Mouse (Mus musculus) T-helper 1 cell (primary cell): ENCODE data around the gene Pik3ca.

Experiments used
- in situ Hi-C: fragments of 300-600 bp; cut with MboI, MseI; formaldehyde crosslinking; loops from one replicate; pipeline ENCODE4 v1.15.1; 2025; ENCODE audit warnings: high pct_unique_total_duplicates

Gene Pik3ca

DNA sequence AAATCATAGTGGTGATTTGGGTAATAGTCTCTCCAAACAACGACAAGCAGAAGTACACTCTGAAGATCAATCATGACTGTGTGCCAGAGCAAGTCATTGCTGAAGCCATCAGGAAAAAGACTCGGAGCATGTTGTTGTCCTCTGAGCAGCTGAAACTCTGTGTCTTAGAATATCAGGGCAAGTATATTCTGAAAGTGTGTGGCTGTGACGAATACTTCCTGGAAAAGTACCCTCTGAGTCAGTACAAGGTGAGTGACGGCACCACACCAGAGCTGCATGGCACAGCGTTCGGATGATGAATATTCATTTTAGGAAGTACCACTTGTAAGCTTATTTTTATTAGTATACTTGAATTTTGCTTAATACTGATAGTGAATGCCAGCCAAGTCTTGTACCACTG, 40.3 kb downstream of the Pik3ca start:
- in situ Hi-C loops, result loop anchor here (10.0 kb wide), 1 partner anchor 53 kb away; no protein-coding TSS in a partner anchor

DNA sequence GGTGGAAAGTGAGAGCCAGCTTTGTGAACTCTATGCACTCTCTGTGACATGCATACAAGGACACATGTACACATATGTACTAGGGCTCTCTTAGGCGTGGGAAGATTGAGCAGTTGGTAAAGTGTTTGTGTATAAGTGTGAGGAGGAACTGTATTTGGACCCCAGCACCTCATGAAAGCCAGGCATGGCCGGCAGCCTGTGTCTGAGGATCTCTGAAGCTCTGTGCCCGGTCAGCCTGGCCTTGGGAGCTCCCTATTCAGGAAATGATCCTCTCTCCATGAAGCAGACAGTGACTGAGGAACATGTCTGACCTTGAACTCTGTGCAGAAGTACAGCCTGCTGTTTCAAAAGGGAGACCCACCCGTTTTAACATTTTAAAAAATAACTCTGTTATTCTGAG, 41.2 kb downstream of the Pik3ca start:
- in situ Hi-C loops, result loop anchor here (10.0 kb wide), 1 partner anchor 54 kb away; no protein-coding TSS in a partner anchor

DNA sequence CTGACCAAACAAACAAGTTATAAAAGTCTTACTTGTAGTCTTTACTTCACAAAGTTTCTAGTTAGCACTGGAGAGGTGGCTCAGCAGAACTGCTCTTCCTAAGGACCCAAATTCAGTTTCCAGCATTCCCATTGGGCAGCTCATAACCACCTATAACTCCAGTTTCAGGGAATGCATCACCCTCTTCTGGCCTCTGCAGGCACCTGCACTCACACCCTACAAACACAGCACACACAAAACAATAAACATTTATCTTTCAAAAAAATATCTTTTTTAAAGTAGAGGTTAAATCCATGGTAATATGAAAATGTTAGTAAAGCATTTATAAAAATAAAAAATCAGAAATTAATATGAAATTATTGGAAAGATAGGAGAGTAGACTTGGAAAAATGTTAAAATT, 44.2 kb downstream of the Pik3ca start:
- in situ Hi-C loops, result no loop called here

DNA sequence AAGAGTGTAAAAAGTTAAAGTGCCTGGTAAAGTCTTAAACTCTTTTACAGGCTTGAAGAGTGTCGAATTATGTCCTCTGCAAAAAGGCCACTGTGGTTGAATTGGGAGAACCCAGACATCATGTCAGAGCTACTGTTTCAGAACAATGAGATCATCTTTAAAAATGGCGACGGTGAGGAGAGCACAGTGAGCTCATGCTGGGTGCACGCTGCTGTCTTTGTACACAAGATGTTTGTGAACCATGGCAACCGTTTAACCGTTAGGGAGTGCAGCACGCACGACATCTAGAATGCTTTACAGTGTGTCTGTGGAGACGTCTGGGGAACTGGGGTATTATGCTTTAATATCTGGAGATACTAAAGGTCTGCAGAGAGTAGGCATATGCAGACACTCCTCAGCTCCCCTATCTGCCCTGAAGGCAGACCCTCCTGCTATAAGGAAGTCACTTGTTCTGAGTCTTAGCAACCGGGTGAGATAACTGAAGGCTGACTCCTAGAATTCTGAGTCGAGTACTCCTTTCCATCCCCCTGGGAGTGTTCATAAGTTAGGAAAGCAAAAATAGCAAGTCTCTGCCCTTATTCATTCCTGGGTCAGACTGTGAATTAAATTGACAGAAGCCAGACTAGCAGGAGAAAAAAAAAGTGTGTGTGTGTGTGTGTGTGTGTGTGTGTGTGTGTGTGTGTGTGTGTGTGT, 57.0 kb downstream of the Pik3ca start:
- in situ Hi-C loops, result loop anchor here (25.0 kb wide), 1 partner anchor 858 kb away; no protein-coding TSS in a partner anchor

DNA sequence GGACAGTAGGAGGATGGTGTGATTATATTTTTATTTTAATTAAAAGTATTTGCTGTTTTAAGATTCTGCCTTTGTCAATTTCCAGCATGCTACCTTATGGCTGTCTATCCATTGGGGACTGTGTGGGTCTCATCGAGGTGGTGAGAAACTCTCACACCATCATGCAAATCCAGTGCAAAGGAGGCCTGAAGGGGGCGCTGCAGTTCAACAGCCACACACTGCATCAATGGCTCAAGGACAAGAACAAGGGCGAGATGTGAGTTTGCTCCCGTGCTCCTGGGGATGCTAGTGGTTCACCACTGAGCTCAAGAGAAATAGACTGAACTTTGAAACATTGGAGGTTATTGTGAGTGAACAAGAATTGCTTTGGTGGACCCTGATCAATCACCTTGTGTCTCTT, 62.3 kb downstream of the Pik3ca start:
- in situ Hi-C loops, result loop anchor here (25.0 kb wide), 1 partner anchor 853 kb away; no protein-coding TSS in a partner anchor

DNA sequence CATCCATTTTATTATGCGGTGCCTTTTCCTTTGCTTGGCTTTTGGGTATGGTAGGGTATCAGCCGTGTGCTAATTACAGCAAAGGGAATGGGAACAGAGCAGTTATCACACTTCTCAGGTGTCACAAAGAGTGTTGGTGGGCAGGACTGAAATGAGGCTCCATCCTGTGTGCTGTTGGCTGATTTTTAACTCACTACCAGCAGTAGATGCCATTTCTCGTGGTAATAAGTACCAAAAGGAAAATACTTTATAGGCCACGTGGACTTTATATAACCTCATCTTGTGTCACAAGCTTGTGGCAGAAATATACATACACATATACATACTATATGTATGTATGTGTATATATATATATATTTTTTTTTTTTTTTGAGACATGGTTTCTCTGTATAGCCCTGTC, 69.8 kb downstream of the Pik3ca start:
- in situ Hi-C loops, result loop anchor here (25.0 kb wide), 1 partner anchor 845 kb away; no protein-coding TSS in a partner anchor

DNA sequence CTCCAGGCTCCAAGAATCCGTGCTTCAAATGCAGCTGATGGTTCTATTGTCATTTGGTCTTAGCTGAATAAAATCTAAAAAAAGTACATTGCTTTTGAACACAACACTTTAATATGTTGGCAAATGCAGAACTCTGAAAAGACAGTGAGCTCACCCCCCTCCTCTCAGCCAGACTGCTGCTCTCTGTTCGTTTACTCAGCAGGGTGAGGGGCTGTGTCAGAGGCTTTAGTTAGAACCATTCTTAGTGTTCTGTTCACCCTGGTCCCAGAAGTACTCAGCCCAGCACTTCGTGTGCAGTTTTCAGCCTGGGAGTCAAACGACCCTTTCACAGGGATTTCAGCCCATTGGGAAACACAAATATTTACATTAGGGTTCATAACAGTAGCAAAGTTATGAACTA, 70.9 kb downstream of the Pik3ca start:
- in situ Hi-C loops, result loop anchor here (25.0 kb wide), 1 partner anchor 844 kb away; no protein-coding TSS in a partner anchor

DNA sequence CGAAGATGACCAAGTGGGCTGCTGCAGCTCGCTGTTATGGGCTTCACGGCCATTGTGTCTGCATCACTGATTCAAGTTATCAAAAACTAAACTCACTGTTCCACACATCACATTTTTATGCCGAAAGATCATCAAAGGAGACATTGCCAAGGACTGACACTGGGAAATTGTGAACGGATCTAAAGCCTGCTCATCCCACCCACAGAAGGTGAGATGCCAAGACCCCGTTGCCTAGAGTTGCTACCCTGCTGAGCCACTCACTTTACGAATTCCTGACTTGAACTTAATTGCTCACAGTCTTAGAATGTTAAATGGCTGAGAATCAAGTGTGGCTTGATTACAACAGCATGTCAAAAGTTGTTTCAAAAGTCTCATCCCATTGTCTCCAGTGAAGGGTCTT, 73.0 kb downstream of the Pik3ca start:
- in situ Hi-C loops, result loop anchor here (25.0 kb wide), 1 partner anchor 842 kb away; no protein-coding TSS in a partner anchor

DNA sequence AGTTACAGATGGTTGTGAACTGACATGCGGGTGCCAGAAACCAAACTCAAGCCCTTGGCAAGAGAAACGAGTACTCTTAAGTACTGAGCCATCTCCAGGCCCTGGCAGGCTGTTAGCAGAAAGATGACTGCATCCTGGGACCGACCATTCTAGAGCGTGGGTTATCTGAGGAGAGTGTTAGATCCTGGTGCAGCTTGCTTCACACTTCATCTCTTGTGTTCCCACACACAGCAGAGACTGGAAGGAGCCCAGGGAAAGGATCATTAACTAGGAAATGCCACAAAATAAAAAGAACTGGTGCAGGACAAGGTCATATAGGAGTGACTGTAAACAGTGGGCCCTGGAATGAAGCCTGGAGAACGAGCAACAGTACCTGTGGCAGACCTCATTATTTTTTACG, 73.6 kb downstream of the Pik3ca start:
- in situ Hi-C loops, result loop anchor here (25.0 kb wide), 1 partner anchor 841 kb away; no protein-coding TSS in a partner anchor

DNA sequence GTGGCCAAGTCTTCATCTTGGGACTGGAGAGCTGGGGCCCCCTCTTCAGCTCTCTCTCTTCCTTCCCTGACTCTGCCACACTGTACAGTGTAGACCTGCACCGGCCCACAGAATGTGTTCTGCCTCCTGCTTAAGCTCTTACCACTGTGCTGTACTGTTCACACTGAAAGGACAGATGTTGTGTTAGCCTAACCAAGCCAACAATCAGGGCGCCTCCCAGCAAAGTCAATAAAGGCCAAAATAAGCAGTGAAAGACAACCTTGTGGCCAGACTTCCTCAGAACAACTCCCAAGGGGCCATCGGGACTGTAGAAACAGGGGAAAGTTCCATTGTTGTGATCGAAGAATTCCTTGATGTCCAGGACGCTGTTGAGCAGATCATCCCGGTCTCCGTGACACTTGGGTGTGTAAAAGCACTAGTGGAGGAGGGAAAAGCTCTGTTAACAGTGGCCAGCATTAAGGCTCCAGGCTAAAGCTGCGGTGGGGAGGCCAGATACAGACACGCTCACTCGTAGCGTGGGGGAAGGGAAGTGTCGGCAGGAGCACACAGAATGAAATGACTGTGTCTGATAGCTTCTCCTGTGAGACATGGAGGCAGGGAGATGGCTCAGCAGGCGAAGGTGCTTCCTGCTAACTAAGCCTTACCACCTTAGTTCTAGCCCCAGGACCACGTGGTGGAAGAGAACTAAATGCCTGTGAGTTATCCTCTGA, 74.9 kb downstream of the Pik3ca start:
- in situ Hi-C loops, result loop anchor here (25.0 kb wide), 1 partner anchor 840 kb away; no protein-coding TSS in a partner anchor

DNA sequence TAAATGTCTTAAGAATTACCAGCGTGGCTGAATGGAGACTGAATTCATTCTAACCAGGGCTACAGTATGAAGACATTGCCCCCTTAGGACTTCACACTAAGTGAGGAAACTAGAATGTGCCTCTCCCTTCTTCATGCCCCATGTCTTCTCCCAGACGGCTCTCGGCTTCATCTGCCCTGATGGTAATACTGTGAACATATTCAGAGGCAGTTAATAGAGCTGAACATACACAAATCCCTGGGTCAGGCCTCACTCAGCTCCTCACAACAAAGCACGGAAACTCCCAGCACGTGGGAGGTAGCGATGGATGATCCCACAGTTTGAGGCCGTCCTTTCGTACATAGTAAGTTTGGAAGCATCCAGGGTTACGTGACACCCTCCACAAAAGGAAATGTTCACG, 75.7 kb downstream of the Pik3ca start:
- in situ Hi-C loops, result loop anchor here (25.0 kb wide), 1 partner anchor 839 kb away; no protein-coding TSS in a partner anchor

DNA sequence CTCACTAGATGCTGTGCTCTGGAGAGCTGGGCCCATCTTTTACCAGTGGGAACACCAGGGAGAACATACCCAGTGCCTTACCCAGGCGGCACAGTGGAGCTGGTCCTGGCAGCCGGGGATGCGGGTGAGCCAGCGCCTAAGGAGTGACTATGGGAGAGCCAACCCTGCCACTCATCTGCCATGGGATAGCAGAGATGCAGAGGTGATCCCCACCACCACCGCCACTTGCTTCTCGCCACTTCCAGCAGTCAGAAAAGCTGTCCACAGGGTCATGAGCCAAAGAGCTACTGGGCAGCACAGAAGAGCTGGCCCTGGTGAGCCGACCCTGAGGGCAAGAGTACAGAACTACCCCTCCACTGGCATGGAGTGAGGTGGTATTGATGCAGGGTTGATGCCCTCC, 82.5 kb downstream of the Pik3ca start:
- in situ Hi-C loops, result loop anchor here (25.0 kb wide), 1 partner anchor 693 kb away; no protein-coding TSS in a partner anchor

DNA sequence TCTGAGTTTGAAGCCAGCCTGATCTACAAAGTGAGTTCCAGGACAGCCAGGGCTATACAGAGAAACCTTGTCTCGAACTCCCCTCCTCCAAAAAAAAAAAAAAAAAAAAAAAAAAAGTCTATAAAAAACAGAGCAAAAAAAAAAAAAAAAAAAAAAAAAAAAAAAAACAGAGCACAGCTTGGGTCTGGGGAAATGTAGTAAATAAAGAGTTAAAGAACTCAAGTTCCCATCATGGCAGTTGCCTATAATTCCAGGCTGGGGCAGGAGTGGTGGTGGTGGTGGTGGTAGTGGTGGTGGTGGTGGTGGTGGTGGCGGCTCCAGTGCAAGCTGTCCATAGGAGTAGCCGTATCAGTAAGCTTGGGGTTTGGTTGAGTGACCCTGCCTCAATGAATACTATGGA, 85.6 kb downstream of the Pik3ca start:
- in situ Hi-C loops, result loop anchor here (25.0 kb wide), 1 partner anchor 696 kb away; no protein-coding TSS in a partner anchor

DNA sequence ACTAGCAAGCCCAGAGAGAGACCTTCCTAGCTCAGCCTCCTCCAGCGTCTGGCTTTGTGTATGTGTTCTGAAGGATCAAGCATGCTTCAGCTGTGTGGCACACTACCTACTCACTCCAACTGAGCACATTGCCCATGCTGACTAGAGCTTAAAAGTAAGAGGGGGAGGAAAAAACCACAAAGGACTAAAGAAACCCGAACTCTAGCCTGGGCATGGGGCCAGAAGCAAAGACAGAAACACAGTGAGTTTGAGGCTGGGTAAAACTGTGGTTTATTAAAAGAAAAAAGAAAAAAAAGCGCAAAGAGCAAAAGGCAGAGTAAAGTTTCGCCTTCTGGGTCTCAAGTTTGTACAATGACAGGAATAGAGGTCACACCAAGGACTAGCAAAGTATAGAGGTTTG, 89.1 kb downstream of the Pik3ca start:
- in situ Hi-C loops, result loop anchor here (25.0 kb wide), 1 partner anchor 699 kb away; no protein-coding TSS in a partner anchor

DNA sequence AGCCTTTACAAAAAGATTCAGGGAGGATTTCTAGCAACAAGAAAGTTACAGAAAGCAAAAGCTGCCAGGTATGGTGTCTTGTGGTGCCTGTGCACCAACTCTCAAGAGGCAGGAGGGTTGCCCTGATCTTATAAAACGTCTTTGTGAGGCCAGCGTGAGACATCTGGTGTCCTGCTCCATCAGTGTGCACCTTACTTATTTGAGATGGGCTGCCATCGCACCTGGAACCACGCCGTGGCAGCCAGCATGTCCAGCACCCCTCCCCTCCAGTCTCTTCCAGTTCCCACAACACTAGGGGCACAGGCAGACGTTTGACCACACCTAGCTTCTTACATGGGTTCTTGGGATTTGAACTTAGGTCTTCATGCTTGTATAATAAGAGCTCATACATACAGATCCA, 90.7 kb downstream of the Pik3ca start:
- in situ Hi-C loops, result loop anchor here (25.0 kb wide), 1 partner anchor 701 kb away; no protein-coding TSS in a partner anchor

DNA sequence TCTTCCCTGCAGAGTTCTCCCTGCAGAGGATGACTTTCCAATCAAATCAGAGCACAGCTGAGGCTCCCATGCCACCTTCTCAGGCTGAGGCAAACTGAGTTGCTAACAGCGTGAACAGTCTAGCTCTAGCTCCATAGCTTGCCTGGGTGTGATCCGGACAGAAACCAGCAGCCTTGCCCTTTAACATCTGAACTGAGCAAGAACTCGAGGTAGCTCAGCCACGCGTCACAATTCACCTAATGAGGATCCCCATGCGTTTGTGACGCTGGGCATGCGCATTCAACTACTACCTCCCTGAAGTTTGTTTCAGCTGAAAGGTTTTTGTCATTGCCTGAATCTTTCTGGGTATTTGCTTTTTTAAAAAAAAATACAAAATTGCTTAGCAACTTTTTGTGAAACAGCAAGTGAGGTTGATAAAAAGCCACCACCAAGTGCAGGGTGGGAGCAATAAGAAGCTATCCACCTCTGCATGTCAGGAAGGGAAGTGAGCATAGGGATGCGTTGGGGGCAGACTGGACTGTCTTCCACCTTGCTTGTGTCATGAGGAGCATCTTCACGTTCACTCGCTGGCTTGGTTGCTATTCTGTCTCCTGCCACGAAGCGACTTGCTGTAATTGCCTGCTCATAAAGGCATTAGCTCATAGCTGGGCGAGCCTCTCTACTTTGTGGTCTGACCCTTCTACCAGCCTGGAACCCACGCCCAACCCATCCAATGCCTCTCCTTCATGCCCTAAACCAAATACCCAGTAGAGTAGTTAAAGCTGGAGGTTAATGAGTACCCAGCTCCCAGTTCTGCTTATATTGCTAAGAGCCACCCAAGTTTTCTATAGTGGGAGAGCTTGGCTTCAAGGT, 92.8 kb downstream of the Pik3ca start:
- in situ Hi-C loops, result loop anchor here (25.0 kb wide), 1 partner anchor 703 kb away; no protein-coding TSS in a partner anchor

DNA sequence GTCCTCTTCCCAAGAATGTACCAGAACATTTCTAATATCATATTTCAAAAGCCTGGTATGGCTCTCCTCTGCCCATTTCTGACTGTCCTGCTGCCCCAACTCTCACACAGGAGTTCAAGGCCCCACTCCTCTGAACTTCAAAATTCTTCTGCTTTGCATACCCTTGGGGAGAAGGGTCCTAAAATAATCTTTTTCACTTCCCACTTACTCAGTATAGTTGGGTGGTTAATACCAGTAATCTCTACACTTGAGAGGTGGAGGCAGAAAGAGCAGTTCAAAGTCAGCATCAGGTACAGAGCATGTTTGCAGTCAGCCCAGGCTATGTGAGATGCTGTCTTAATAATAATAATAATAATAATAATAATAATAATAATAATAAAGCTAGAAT, 93.5 kb downstream of the Pik3ca start:
- in situ Hi-C loops, result loop anchor here (25.0 kb wide), 1 partner anchor 704 kb away; no protein-coding TSS in a partner anchor

DNA sequence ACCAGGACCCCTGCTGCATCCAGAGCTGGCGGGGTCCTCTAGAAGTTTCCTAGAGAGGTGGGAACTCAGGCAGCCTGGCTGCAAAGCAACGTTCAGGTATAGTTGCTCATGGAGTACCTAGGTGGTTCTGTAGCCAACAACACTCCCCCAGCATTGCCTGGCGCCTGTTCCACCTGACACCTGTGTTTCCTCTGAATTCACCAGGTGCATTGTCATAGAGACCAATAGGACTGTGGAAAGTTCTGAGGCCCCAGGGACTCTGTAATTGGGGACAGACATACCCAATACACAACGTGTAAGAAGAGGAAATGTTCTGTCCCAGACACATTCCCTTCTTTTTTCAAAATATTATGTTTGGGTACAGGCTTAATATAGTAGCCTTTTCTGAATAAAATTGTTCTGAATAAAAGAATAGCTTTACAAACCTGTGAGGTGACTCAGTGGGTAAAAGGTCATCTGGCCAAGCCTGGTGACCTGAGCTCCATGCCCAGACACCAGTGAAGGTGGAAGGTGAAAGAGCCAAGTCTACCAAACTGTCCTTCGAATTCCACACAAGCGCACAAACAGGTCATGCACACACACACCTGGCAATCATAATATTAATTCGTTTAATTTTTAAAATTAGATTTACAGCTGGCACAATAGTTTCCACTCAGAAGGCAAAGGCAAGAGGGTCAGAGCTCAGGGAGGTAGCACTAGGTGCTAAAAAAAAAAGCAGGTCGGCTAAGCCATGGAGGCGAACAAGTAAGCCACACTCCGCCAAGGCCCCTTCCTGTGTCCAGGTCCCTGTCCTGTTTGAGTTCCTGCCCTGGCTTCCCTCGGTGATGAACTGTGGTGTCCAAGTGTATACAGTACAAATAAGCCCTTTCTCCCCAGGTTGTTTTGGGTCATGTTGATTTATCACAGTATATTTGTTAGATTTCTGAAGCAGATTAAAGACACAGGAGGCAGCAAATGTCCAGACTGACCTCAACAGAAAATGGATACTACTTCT, 94.9 kb downstream of the Pik3ca start, which contains the start of gene Kcnmb3:
Gene Kcnmb3, minus strand, starts transcription at position 135 of the 994 bp plus-strand sequence.
- in situ Hi-C loops, result loop anchor here (25.0 kb wide), 1 partner anchor 705 kb away; no protein-coding TSS in a partner anchor

DNA sequence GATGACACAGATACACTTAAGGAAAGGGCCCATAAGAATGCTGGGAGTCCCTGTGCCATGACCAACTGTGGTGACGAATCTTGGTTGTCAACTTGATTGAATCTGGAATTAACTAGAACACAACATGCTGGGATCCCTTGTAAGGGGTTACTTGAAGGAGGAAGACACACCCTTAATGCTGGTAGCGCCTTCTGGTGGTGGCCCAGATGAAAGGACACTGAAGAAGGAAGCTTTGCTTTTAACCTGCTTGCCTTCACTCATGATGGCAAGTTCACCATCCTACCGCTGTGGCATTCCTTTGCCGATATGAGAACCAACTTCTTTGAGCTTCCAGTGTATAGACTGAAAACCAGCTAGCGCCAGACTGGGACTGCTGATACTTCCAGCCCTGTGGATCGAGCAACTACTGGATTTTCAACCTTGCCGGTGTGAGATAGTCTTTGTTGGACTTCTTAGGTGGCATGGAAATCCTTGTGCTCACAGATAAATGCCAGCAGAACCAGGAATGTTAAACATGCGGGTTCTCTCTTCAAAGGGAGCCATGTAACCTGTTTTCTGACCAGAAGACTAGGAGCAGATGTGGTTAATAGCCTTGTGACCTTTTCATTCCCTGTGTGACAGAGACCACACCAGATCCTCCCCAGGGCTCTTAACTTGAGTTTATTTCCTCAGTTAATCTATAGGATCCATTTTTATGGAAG, 97.1 kb downstream of the Pik3ca start:
- in situ Hi-C loops, result loop anchor here (25.0 kb wide), 1 partner anchor 707 kb away; no protein-coding TSS in a partner anchor
